Mouse (Mus musculus) brain, embryonic 14.5 days (tissue): ENCODE data around the gene Theg. TPM values are rescaled to one million over a fixed set of nuclear protein-coding genes. Genes with fewer than 3 reads are reported as not detected.

Experiments used
- DNase-seq: peaks from one replicate; pipeline ENCODE4 v3.0.0-alpha.2; 2011; ENCODE audit warnings: low read depth
- CTCF ChIP-seq: fragments of 200-500 bp; IDR thresholded peaks from 2 replicates; pipeline ENCODE4 v1.5.1; 2012; ENCODE audit warnings: inconsistent platforms, mild to moderate bottlenecking, moderate library complexity, borderline replicate concordance; ENCODE audit not compliant: insufficient read depth, insufficient read length; ENCODE audit errors: extremely low read depth
- POLR2A ChIP-seq: fragments of 200-500 bp; IDR thresholded peaks from 2 replicates; pipeline ENCODE4 v1.6.1; 2012; ENCODE audit warnings: mild to moderate bottlenecking, inconsistent platforms, borderline replicate concordance; ENCODE audit not compliant: poor library complexity, insufficient read depth, insufficient read length, severe bottlenecking; ENCODE audit errors: extremely low read depth
- polyA plus RNA-seq: library from polyadenylated mRNA; depleted of rRNA; stranded (reverse); fragments of >200 nt; gene quantifications from 2 replicates; pipeline ENCODE4 v1.2.3, GENCODE M21; 2012

Gene Theg
- polyA plus RNA-seq, 1 experiment, result not detected

- TF ChIP-seq POLR2A, result no peak
- TF ChIP-seq CTCF, result no peak
- DNase-seq, result no peak
Measured at GRCm38 (mm10) chr10:79590702-79591101, 3.6 kb upstream of the Theg start.

DNA sequence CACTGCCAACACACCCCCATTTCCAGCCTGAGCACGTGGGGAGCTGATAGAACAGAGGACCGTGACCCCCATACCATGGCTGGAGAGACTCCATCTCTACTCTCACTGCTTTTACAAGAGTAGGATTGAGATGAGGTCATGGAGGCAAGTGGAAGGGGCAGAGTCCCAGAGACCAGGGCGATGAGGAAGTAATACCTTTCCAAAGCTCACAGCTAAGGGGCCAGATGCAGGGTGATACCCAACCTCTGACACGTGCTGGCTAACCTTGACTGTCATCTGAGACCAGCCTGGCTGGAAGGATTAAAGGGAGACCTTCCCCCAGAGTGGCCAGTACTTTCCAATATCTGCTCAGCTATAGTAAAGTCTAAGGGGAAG is 608 bp upstream of the Theg start:
- TF ChIP-seq CTCF (no peak), POLR2A (no peak)
- no peak for DNase-seq

DNA sequence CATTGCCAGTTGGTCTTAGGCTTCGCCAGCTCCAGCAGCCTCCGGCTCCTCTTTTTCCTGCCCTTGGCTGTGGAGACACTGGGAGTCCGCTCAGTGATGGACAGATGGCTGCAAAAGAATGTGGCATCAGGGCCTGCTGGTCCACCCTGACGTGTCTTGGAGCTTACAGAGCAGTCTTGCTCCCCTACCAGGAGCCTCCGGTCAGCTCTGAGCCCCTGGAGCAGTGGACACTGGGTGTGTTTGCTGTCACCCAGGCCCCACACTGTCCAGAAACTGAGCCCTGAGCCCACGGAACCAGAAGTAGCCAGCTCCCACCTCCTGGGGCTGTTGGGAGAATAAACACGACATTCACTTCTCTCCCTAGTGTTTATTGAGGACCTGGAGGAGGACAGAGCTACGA is 888 bp downstream of the Theg start:
- DNase-seq, result no peak
- TF ChIP-seq POLR2A (no peak), CTCF (no peak)

DNA sequence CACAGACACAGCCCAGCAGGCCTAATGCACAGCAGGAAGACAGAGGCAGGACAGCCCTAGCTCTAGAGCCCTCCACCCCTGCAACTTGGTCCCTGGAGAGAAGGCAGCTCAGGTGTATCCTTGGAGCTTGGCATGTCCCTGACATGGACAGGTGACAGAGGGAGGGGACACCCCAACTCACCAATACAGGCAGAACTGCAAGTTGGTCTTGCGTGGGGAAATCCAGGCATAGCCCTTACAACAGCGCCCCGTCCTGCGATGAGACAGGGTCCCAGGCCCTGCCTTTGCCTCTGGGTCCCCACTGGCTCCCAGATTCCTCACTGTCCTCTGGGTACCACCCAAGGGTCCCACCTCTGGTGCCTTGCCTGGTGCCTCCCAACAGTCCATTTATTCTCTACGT is 1.4 kb downstream of the Theg start:
- no peak for DNase-seq
- TF ChIP-seq POLR2A (no peak), CTCF (no peak)

GRCm38 (mm10) chr10:79585136-79585535 is 2.0 kb downstream of the Theg start:
- TF ChIP-seq CTCF (no peak), POLR2A (no peak)
- no peak for DNase-seq

- no peak for DNase-seq
- TF ChIP-seq POLR2A, result no peak
- TF ChIP-seq CTCF, result no peak
Measured at GRCm38 (mm10) chr10:79584426-79584825, 2.7 kb downstream of the Theg start.

- no peak for TF ChIP-seq POLR2A
- no peak for DNase-seq
Measured at GRCm38 (mm10) chr10:79584021-79584420, 3.1 kb downstream of the Theg start.

- no peak for TF ChIP-seq CTCF
- no peak for TF ChIP-seq POLR2A
- DNase-seq, result no peak
Measured at GRCm38 (mm10) chr10:79581501-79581900, 5.6 kb downstream of the Theg start.

DNA sequence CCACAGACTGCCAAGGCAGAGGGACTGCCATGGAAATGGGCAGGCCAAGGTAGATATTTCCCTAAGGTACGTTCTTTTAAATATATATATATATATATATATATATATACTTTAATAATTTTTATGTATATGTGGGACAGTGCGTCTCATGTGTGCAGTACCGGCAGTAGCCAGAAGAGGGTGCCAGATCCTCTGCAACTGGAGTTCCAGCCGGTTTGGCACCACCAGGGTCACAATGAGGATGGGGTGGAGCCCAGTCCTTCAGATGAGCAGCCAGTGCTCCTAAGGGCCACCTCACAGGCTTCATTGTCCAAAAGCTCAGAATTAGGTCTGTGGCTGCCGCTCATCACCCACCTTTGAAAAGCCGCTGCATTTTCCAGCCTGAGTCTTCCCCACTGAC is 6.3 kb downstream of the Theg start:
- peak; percentile 48 for DNase-seq
- TF ChIP-seq POLR2A (no peak), CTCF (peak; percentile 71; the same call in 1 of the 2 replicates)

DNA sequence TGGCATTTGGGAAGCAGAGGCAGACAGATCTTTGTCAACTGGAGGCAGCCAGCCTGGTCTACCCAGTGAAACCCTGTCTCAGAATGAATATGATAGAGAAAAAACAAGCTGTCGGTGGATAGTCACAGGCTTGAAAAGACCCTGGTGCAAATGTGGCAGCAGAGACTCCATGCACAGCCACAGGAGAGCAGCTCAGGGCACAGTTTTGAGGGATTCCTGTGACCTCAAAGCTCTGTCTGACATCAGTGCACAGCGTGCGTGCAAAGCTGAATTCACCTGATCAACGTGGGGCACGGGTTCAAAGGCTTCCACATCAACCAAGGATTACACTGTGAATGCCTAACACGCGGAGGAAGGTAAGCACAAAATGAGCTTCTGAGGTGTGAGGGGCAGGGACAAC is 6.8 kb downstream of the Theg start:
- no peak for TF ChIP-seq POLR2A
- TF ChIP-seq CTCF, result no peak

DNA sequence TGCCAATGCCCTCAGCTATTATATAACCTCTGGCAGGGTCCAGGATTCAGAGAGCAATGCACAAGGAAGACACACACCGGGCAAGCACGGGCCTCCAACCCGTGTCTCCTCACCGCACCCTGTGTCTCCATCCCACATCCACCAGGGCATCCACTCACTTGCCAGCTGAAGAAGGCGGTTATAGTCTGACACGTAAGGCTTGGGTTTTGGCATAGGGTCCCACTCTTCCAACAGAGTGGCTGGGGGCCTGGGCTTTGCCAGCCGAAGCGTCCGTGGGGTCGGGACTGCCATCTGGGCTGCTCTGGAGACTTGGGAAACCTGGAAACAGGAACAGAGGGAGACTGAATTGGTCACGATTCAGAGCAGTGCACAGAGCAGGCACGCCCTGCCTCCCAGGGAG is 7.3 kb downstream of the Theg start:
- TF ChIP-seq CTCF (no peak), POLR2A (no peak)
- no peak for DNase-seq

More for the DNA sequence above, 6.8 kb downstream of the Theg start:
- DNase-seq, result no peak

- no peak for TF ChIP-seq CTCF
- TF ChIP-seq POLR2A, result no peak
- DNase-seq, result no peak
Measured at GRCm38 (mm10) chr10:79578891-79579290, 8.2 kb downstream of the Theg start.

DNA sequence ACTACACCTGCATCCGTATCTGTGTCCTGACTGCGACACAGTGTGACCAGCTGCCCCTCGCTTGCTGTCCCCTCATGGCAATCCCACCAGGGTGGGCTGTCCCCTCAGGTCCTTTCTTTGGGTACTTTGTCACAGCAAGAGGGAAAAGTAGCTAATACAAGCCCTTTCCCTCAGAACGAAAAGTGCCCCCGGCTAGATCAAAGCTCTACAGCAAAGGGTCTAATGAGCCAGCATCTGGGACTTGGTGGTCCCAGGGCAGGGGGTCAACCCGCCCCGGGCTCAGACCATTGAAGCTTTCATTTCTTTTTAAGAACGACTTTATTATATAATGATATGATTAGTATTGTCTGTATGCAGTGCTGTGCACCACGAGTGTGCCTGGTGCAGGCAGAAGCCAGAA is 8.9 kb downstream of the Theg start:
- TF ChIP-seq CTCF, result no peak
- TF ChIP-seq POLR2A, result no peak
- DNase-seq, result no peak

DNA sequence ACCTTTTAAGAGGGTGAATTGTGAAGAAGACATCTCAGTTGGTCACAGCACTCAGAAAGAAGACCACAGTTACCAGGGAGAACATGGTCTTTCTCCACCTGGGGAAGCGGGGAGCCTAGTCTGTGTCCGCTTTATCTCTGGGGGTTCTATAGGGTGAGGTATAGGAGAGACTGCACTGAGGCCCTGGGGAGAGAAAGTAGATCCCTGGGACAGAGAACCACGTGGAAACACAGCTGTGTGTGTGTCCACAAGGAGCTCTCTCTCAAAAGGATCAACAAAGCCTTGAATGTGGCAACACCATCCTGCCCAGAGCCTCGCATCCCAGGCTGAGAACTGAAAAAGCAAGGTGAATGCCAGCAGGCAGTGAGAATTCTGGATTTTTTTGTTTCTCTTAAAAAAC is 9.8 kb downstream of the Theg start:
- TF ChIP-seq CTCF (no peak), POLR2A (no peak)
- DNase-seq, result no peak

DNA sequence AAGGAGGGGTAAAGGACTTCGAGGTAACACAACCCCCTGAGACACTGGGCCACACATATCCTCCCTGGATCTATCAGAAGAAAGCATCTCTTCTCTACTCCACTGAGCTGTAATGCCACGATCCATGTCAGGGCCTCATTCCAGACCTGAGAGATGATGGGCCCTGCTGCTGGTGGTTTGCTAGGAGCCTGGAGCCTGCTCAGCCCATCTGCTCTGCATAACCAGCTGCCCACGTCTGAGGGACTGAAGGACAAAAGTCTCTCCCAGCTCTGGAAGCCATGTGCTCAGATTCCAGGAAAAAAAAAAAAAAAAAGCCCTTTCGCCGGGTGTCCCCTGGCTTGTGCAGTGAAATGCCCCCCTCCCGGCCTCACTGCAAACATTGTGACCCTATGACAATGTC is 11.4 kb downstream of the Theg start:
- DNase-seq, result no peak
- no peak for TF ChIP-seq CTCF
- TF ChIP-seq POLR2A, result no peak
